Mouse (Mus musculus) CD4-positive, CD25-positive, alpha-beta regulatory T cell, adult 2 months (primary cell): ENCODE measurements around the gene Gm20388.

ENCODE experiments used
- DNase-seq: peaks from one replicate; pipeline ENCODE4 v3.0.0-alpha.2; 2012; ENCODE audit warnings: low read depth, low spot score

Gene Gm20388

DNA sequence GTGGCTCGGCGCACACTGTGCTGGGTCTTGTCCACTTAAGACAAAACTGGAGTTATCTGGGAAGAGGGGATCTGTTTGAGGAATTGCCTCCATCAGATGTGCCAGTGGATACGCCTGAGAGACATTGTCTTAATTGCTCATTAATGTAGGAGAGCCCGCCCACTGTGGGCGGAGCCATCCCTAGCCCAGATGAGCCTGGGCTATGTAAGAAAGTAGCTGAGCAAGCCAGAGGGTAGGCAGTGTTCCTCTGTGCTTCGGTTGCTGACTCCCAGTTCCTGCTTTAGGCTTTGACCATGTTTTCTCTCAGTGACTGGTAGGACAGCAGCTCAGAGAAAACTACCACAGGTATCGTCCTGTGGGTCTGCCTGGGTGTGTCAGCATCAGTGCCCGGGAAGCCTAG is 2923.8 kb downstream of the Gm20388 start:
- peak; percentile 9 for DNase-seq

DNA sequence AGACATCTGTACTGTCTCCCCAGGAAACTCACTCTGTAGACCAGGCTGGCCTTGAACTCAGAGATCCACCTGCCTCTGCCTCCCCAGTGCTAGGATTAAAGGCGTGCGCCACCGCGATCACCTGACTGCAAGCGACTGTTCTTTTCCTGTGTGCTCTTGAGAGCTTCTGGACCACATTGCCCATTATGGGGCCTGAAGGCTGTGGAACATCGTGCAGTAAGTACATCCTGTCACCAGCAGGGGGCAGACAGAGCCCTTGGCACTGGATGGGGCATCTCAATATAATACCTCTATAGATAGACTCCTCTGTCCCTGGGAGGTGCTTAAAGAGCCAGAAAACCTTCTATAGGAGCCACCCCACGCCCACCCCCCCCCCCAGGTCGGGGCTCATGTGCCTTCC is 2924.3 kb downstream of the Gm20388 start:
- peak; percentile 87 for DNase-seq

DNA sequence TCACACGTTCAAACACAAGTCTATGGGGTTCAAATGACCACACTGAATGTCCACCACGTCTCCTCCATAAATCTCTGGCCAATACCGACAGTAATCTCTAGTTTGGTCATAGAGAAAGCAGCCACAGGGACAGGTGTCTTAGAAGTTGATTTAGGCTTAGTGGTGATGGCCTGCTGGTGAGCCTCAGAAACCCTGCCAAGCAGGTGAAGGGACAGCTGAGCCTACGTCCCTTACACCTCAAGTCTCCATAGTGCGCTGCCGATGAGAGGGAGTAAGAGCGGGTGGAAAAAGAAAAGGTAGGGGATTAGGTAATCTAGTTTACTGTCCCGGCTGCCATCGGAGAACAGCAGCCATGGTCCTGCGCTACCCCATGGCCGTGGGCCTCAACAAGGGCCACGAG is 2925.6 kb downstream of the Gm20388 start:
- no peak for DNase-seq

DNA sequence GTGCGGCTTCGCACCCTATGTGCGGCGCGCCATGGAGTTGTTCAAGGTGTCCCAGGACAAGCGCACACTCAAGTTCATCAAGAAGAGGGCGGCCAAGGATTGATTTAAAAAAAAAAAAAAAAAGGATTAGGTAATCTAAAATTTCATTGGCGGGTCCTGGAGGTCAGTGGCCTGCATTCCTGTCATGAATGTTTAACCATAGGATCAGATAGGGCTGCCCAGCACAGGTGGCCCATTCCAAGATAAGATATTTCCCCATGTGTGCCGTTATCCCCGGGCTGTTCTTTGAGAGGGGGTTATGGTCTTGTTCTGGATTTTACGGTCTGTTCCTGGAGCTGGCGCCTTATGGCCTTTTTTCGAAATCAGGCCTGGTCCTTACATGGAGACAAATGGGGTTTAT is 2926.1 kb downstream of the Gm20388 start:
- no peak for DNase-seq

DNA sequence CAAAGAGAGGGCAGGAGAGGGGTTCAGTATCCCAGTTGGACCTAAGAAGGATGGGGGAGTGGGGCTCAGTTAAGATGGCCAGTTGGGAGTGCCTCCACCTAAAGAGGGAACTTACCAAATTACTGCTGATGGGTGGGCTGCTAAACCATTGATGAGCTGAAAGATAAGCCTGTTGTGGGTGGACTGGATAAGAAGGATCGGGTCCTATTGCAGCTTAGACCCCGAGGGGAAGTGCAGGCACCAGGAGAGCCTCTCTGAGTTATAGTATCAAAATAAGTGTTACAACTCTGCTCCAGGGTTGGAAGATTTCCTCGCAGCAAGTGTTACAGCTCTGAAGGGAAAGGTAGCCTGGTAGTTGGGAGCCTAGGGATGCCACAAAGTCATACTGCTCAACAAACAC is 2933.5 kb downstream of the Gm20388 start:
- no peak for DNase-seq

DNA sequence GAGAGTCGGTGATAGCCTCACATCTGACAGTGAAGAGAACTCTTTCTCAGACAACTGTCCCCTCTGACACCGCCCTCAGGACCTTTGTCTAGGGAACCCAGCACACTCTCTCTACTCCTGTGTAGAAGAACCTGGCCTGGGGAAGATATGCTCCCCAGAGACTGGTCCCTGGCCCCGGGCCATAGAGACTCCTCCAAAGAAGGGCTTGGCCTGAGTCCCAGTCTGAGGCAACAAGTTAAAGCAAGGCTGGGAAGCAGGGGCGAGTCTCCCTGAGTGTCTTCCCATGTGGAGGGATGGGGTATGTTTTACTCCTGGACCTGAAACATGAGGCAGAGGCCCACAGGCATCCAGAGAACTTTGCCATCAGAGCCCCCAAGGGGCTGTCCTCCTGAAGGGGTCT is 2935.0 kb downstream of the Gm20388 start:
- no peak for DNase-seq

DNA sequence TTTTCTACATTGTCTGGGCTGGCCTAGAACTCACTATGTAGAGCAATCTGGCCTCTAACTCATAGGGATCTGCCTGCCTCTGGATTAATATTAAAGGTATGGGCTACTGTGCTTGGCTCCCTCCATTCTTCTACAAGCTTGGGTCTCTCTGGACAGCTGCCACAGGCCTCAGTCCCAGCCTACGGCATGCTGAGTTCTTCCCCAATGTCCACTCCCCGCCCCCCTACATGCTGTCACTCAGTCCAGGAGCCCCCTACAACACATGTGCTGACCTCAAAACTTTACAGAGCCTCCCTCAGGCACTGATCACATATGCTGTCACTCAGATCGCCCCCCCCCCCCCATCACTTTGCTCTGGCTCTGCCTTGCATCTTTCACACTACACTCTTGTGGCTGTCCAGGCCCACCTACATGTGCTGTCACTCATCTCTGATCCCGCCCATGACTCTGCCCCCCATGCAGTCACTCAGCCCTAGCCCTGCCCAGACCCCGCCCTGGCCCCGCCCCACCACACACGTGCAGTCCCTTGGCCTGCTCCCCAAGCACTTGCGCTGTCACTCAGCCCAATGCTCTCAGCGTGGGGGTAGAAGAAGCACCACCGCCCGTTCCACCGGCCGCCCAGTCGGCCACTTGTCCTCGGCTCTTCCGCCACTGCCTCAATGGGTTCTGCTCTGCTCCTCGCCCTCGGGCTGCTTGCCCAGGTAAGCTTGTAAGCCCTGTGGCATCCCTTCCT is 2937.4 kb downstream of the Gm20388 start, which contains the start of gene Cdh15:
Cdh15 (plus strand) TSS at position 138 of the 733 bp plus-strand sequence.
- DNase-seq, result peak; percentile 32

DNA sequence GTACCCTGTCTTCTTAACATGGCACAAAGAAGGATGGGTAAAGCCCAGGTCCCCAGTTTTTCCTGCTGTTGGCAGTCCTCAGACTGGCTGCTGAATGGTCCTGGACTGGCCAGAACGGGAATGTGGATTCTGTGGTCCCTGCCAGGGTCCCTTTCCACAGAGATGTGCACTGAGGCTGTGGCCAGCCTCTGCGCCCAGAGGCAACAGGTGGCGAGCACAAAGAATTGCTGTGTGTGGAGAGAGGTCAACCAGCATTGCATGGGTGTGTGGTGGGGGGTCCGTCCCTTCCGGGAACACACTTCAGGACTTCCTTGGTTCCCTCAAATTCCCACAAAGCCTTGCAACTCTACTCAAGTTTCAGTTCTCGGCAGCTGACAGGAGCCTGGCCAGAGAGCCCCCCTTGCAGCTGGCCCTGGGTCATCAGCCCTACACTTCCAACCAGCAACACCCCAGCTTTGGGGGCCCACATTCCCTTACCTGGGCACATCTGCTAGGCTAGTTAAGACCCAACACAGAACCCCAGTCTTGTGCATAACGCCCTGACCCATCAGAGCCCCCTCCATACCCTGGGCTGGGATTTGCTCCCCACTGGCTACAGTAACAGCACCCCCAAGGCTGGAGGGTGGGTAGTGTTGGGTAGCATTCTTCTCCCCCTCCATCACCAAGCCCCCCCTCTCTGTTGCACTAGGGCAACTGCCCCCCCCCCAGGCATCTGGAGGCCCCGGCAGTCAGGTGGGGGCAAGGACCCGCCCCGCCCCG is 2938.7 kb downstream of the Gm20388 start:
- DNase-seq, result no peak

DNA sequence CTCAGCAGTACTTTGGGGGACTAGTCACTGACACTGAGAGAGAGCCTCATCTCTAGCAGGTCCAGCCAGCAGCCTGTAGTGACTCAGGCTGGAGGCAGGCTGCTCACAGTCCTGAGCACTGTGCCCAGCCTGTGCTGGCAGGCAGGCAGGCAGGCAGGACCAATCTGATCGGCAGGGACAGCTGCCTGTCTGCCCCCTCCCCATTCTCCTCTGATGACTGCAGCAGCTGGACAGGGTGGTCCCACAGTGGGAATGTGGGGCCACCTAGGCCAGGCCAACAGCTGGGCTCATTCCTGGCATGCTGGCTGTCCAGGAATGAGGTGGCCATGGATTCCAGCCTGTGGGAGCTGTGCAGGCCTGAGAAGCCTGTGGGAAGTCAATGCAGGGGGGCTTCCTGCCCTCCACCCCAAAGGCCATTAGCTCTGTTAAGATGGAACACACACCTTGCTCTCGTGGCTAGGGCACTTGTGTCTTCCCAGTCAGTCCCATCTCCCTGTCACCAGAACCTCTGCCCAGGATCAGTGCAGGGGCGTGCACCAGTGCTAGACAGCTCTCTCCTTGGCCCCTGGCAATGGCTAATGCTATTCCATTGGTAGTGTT is 2940.1 kb downstream of the Gm20388 start:
- DNase-seq, result no peak

DNA sequence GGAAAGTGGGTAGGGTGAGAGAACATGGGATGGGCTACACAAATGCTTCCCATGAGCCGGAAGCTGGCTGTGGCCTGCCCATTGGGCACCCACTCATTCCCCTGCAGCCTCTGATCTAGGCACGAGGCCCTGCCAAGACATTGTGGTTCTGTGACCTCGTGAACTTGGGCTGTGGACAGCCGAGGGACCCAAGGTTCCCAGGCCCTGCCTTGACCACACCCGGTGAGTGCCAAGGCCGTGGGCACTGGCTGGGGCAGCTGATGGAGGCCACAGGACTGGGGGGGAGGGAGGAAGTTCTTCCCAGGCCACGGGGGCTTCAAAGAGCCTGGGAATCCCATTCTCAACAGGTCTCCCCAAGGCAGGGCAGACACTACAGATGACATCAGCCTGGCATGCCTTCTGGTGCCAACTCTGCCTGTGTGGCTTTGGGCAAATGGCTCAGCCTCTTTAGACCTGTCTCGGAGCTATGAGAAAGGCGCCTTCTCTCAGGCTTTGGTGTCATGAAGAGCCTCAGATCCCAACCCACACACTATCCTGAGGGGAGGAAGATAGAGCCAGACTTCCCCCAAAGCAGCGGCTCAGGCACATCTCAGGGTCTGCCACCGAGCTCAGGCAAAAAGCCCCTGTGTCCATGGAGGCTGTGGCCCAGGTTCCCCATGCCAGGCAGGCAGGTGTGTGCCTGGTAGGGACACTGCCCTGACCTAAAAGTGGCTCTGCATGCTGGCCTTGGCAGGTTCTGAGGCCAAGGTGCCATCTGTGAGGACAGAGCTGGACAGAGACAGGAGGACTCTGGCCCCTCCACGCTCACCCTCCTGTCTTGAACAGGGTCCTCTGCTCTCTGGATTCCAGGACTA is 2941.3 kb downstream of the Gm20388 start:
- no peak for DNase-seq

DNA sequence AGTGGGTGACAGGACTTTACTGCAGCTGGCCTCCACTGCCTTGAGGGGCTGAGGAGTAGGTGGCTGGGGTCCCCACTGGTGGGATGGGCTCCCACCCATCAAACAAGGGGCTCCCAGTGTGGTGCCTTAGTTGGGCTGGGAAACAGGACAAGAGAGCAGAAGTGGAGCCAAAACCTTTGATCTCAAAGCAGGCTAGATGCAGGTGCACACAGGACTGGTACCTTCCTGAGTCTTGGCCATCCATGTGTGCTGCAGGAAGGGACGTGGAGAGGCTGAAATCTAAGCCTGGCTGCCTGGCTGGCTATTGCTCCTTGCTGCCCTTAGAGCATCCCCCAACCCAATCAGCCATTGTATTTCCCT is 2941.9 kb downstream of the Gm20388 start:
- DNase-seq, result no peak

DNA sequence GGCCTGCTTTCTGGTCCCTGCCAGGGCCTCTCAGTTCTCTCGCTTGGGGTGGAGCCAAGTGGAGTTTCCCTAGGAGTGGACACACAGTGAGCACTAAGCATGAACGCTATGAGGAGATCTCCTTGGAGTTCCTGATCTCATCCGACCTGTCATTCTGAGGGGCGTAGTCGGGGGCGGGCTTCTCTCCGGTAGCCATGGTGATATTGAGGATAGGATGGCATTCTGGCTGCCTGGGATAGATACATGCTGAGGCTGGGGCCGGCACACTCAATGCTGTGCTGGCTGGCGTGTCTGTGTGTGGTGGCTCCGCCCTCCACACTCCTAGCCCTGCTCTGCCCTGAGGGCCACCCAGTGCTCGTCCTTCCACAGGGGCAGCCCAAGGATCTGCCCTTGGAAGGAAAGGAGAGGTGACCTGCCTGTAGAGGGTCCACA is 2942.7 kb downstream of the Gm20388 start:
- DNase-seq, result no peak

DNA sequence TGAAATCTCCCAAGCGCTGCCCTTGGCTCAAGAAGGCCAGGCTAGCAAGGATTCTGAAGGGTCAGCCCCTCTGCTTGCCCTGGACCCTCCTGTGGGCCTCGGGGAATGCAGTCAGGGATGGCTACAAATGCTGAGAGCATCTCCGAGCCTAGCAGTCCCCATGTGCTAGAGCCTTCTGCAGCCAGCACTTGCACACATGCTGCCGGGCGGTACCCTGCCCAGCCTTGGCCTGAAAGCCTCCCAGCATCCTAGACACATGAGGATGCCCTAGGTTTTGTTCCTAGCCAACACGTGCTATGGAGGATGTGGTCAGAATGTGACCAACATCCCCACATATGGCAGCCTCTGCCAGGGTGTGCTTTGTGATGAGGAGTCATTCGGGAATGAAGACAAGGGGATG is 2943.7 kb downstream of the Gm20388 start:
- DNase-seq, result no peak

DNA sequence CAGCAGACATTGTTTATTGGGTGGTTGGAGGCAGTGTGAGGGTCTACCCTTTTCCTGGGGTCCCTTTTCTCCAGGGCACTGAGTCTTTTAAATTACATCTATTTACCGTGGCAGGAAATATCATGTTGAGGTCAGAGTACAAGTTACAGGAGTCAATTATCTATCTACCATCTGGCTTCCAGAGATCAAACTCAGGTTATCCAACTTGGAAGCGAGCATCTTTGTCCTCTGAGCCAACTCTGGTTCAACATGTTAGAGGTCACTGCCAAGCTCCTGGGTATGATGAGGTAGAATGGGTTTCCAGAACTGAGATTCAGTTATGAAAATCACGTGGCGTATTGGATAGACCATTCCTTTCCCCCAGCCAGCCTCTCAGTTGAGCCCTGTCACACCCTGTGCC is 2944.5 kb downstream of the Gm20388 start:
- no peak for DNase-seq

DNA sequence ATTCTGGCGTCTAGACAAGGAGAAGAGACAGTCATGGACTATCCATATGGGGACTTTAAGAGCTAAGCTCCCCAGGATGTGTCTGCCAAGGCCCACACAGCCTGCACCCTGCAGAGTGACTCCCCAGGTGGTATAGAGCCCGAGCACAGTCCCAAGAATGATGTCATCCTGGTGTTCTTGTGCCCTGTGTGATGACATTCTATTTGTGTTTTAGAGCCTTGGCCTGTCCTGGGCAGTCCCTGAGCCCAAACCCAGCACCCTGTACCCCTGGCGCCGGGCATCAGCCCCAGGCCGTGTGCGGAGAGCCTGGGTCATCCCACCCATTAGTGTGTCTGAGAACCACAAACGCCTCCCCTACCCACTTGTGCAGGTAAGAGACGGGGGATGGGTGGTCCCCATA is 2945.6 kb downstream of the Gm20388 start:
- DNase-seq, result no peak

DNA sequence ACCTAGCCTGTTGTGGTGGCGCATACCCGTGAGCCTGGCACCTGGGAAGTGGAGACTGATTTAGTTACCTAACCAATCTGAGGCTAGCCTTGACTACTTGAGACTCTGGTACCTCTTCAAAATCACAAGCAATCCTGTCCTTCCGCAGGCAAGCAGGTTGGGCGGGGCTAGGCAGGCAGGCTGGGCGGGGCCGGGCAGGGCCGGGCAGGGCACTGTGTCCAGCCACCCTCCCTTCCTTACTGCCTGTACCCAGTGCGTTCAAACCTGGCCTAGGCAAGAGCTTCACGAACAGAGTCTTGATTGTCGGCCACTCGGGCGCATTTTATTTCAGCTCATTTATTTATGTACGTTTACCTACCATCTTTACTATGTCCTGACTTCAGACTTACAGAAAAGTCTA is 2949.2 kb downstream of the Gm20388 start:
- no peak for DNase-seq

DNA sequence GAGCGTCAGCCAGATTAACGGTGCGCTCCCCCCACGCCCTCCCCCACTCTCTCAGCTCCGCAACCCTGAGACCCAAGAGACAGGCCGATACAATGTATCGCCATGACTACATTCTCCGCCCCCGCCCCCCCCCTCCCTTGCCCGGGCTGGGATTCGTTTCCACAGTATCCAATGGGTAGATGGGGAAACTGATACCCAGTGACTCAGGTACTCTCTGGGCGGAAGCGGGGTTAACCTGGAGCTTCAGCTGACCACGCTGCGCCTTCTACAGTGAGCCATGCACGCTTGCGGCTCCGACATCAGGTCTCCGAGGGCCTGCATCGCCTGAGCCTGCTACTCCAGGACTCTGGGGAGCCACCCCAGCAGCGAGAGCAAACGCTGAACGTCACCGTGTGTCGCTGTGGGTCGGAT is 2954.1 kb downstream of the Gm20388 start:
- DNase-seq, result peak; percentile 41

DNA sequence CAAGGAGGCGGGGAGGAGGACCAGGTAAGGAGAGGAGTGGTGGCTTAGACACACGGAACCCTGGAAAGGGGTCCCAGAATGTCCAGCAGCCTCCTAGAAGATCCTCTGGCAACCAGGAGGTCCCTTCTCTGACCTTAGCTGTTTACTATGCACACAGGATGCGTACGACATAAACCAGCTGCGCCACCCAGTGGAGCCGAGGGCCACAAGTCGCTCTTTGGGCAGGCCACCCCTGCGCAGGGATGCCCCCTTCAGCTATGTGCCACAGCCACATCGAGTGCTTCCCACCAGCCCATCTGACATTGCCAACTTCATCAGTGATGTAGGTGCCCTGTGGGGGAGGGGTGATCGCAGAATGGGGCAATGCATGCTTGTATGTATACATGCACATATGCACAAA is 2954.8 kb downstream of the Gm20388 start:
- DNase-seq, result peak; percentile 59

DNA sequence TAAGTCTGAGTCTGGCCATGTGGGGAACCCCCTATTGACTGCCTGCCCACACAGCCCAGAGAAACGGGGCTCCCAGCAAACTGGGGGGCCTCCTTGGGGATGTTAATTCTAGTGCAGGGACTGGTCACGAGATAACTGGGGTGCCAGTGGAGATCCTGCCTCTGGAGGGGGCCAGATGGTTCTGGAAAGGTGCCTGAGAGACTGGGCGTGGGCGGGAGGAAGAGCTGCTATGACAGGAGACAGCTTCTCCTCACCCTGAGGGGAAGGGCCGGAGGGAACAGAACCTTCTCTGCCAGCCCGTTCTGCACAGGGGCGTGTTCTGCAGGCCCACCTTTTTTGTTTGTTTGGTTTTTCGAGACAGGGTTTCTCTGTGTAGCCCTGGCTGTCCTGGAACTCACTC is 2955.6 kb downstream of the Gm20388 start:
- DNase-seq, result peak; percentile 55

DNA sequence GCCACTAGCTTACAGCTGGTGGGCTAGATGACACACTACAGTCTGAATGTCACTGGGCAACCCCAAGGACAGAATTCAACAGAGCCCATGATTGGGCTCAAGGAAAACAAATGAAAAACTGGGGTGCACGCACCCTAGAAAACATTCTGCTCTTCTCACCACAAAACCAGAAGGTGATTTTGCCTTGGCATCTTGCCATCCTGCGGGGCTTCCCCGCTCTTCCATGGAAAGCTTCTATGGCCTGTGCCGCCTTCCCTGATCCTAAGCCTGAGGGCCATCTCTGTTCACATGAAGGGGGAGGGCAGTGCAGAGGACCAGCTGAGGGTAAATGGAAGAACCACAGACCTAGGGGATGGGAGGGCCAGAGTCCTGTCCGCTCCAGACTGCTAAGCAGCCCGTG is 2957.3 kb downstream of the Gm20388 start:
- no peak for DNase-seq

DNA sequence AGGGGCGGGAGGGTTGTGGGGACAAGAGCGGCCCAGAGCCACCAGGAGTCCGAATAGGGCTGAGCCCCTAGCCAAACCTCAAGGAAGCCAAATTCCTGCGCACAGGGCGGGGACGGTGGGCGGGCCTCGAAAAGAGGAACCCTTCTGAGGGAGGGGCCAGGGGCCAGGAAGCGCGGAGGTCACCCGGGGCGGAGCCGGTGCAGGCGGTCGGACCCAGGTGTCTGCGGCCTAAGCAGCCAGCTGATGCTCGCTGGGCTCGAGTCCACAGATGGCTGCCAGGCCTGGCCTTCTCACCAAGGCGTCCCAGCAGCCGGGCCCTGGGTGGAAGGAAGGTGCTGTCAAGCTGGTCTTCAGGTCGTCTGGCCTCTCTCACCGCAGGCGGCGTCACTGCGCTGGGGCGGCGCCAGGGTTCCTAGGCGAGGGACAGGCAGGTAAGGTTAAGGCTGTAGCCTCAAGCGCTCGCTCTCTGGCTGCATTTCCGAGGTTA is 2959.8 kb downstream of the Gm20388 start:
- DNase-seq, result peak; percentile 84

DNA sequence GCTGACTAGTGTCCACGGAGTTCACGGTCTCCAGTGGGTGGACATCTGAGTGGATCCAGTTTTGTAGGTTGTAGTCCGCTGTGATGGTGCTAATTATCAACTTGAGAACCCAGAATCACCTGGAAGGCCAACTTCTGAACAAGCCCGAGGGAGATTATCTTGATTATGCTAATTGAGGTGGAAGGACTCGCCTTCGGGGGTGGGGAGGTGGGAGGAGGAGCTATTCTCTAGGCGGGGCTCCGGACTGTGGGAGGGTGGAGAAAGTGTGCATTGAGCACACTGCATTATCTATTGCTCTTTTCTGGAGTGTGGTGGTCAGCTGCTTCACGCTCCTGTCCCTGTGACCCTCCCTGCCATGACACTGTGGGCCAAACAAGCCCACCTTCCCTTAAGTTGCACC is 2961.0 kb downstream of the Gm20388 start:
- DNase-seq, result peak; percentile 30
